Mouse (Mus musculus): ENCODE measurements around the gene Dolk.

The Dolk gene

GRCm38 (mm10) chr2:30258600-30258999, 27.5 kb downstream of the Dolk start:
- TF ChIP-seq POU5F1 (IDR thresholded peaks at IDR 0.05; ENCODE audit: borderline replicate concordance, low read length) (no peak), CTCF (conservative IDR thresholded peaks at IDR 0.05; ENCODE audit: low read length) (no peak), NANOG (IDR thresholded peaks at IDR 0.05; ENCODE audit: borderline replicate concordance, low read length) (no peak)
- no peaks in the 10 kb centered on the region for H3K27me3 ChIP-seq (ENCODE audit: insufficient read depth, low read length)
- H3K4me1 ChIP-seq (replicated peaks; ENCODE audit: low read depth, low read length), result peaks cover 85% of the 10 kb centered on the region
- no peak overlapping the region for H3K4me3 ChIP-seq (replicated peaks; ENCODE audit: low read length)
- H3K36me3 ChIP-seq (ENCODE audit: insufficient read depth, low read length), result peaks cover 86% of the 10 kb centered on the region
- H3K9me3 ChIP-seq (ENCODE audit: low read length), result no peaks in the 10 kb centered on the region

GRCm38 (mm10) chr2:30257699-30258460, 28.3 kb downstream of the Dolk start:
- Histone ChIP-seq H3K36me3 (ENCODE audit: insufficient read depth, low read length) (peaks cover 83% of the 10 kb centered on the region), H3K27me3 (ENCODE audit: insufficient read depth, low read length) (no peaks in the 10 kb centered on the region), H3K9me3 (ENCODE audit: low read length) (no peaks in the 10 kb centered on the region), H3K4me1 (replicated peaks; ENCODE audit: low read depth, low read length) (peaks cover 85% of the 10 kb centered on the region), H3K4me3 (replicated peaks; ENCODE audit: low read length) (no peak overlapping the region)
- TF ChIP-seq CTCF (conservative IDR thresholded peaks at IDR 0.05; ENCODE audit: low read length) (no peak), NANOG (IDR thresholded peaks at IDR 0.05; ENCODE audit: borderline replicate concordance, low read length) (no peak), POU5F1 (IDR thresholded peaks at IDR 0.05; ENCODE audit: borderline replicate concordance, low read length) (no peak)

GRCm38 (mm10) chr2:30256616-30257350, 29.4 kb downstream of the Dolk start:
- Histone ChIP-seq H3K27me3 (ENCODE audit: insufficient read depth, low read length) (no peaks in the 10 kb centered on the region), H3K36me3 (ENCODE audit: insufficient read depth, low read length) (peaks cover 74% of the 10 kb centered on the region), H3K4me1 (replicated peaks; ENCODE audit: low read depth, low read length) (peaks cover 86% of the 10 kb centered on the region), H3K9me3 (ENCODE audit: low read length) (no peaks in the 10 kb centered on the region), H3K4me3 (replicated peaks; ENCODE audit: low read length) (peak overlapping the region; percentile 62)
- no peak for TF ChIP-seq POU5F1 (IDR thresholded peaks at IDR 0.05; ENCODE audit: borderline replicate concordance, low read length)

- no peaks in the 10 kb centered on the region for H3K27me3 ChIP-seq (ENCODE audit: insufficient read depth, low read length)
- H3K4me1 ChIP-seq (replicated peaks; ENCODE audit: low read depth, low read length), result peaks cover 86% of the 10 kb centered on the region
- TF ChIP-seq CTCF (conservative IDR thresholded peaks at IDR 0.05; ENCODE audit: low read length) (no peak), NANOG (IDR thresholded peaks at IDR 0.05; ENCODE audit: borderline replicate concordance, low read length) (no peak), POU5F1 (IDR thresholded peaks at IDR 0.05; ENCODE audit: borderline replicate concordance, low read length) (no peak)
- no peaks in the 10 kb centered on the region for H3K9me3 ChIP-seq (ENCODE audit: low read length)
- H3K36me3 ChIP-seq (ENCODE audit: insufficient read depth, low read length), result peaks cover 67% of the 10 kb centered on the region
- peak overlapping the region; percentile 62 for H3K4me3 ChIP-seq (replicated peaks; ENCODE audit: low read length)
Measured at GRCm38 (mm10) chr2:30255631-30256395, 30.3 kb downstream of the Dolk start.

- TF ChIP-seq NANOG (IDR thresholded peaks at IDR 0.05; ENCODE audit: borderline replicate concordance, low read length) (no peak), CTCF (conservative IDR thresholded peaks at IDR 0.05; ENCODE audit: low read length) (no peak), POU5F1 (IDR thresholded peaks at IDR 0.05; ENCODE audit: borderline replicate concordance, low read length) (no peak)
- Histone ChIP-seq H3K4me1 (replicated peaks; ENCODE audit: low read depth, low read length) (peaks cover 88% of the 10 kb centered on the region), H3K4me3 (replicated peaks; ENCODE audit: low read length) (no peak overlapping the region), H3K36me3 (ENCODE audit: insufficient read depth, low read length) (peaks cover 57% of the 10 kb centered on the region), H3K9me3 (ENCODE audit: low read length) (no peaks in the 10 kb centered on the region), H3K27me3 (ENCODE audit: insufficient read depth, low read length) (no peaks in the 10 kb centered on the region)
Measured at GRCm38 (mm10) chr2:30253809-30254208, 32.3 kb downstream of the Dolk start.

GRCm38 (mm10) chr2:30252521-30252920, 33.6 kb downstream of the Dolk start:
- H3K4me1 ChIP-seq (replicated peaks; ENCODE audit: low read depth, low read length), result peaks cover 81% of the 10 kb centered on the region
- peaks cover 55% of the 10 kb centered on the region for H3K36me3 ChIP-seq (ENCODE audit: insufficient read depth, low read length)
- TF ChIP-seq NANOG (IDR thresholded peaks at IDR 0.05; ENCODE audit: borderline replicate concordance, low read length), result no peak
- TF ChIP-seq POU5F1 (IDR thresholded peaks at IDR 0.05; ENCODE audit: borderline replicate concordance, low read length), result no peak
- no peak for TF ChIP-seq CTCF (conservative IDR thresholded peaks at IDR 0.05; ENCODE audit: low read length)
- peak overlapping the region; percentile 45 for H3K4me3 ChIP-seq (replicated peaks; ENCODE audit: low read length)
- no peaks in the 10 kb centered on the region for H3K27me3 ChIP-seq (ENCODE audit: insufficient read depth, low read length)
- no peaks in the 10 kb centered on the region for H3K9me3 ChIP-seq (ENCODE audit: low read length)

GRCm38 (mm10) chr2:30251417-30252104, 34.6 kb downstream of the Dolk start:
- H3K4me3 ChIP-seq (replicated peaks; ENCODE audit: low read length), result peak overlapping the region; percentile 39; the same call in 1 of the 2 replicates
- TF ChIP-seq POU5F1 (IDR thresholded peaks at IDR 0.05; ENCODE audit: borderline replicate concordance, low read length) (no peak), NANOG (IDR thresholded peaks at IDR 0.05; ENCODE audit: borderline replicate concordance, low read length) (no peak), CTCF (conservative IDR thresholded peaks at IDR 0.05; ENCODE audit: low read length) (no peak)
- H3K36me3 ChIP-seq (ENCODE audit: insufficient read depth, low read length), result peaks cover 45% of the 10 kb centered on the region
- H3K9me3 ChIP-seq (ENCODE audit: low read length), result no peaks in the 10 kb centered on the region
- H3K4me1 ChIP-seq (replicated peaks; ENCODE audit: low read depth, low read length), result peaks cover 78% of the 10 kb centered on the region
- no peaks in the 10 kb centered on the region for H3K27me3 ChIP-seq (ENCODE audit: insufficient read depth, low read length)
